Mouse (Mus musculus) thymus, postnatal 36 days (tissue): ENCODE measurements at regions not wholly inside any gene's neighbourhood (a gene's known extent, or its start where the extent isn't known, plus 50 kb on each side); places are given as distances from the start of the nearest gene placed in this dataset.

Experiments used
- DNase-seq, 2 experiments: peaks; one replicate each; pipeline ENCODE4 v3.0.0; 2022; ENCODE audit warnings: mixed read lengths in 2 of 2

GRCm38 (mm10) chr15:93698182-93698822, 102.6 kb upstream of the Prickle1 start:
- no peak for DNase-seq

GRCm38 (mm10) chr15:93690717-93691116, 95.0 kb upstream of the Prickle1 start:
- no peak for DNase-seq

GRCm38 (mm10) chr15:93690011-93690410, 94.3 kb upstream of the Prickle1 start:
- DNase-seq: no peak

GRCm38 (mm10) chr15:93686385-93686784, 90.7 kb upstream of the Prickle1 start:
- DNase-seq: no peak

- no peak for DNase-seq
Observed at GRCm38 (mm10) chr15:93681602-93682001, 85.9 kb upstream of the Prickle1 start.

GRCm38 (mm10) chr15:93675624-93676023, 79.9 kb upstream of the Prickle1 start:
- no peak for DNase-seq

GRCm38 (mm10) chr15:93673976-93674375, 78.3 kb upstream of the Prickle1 start:
- no peak for DNase-seq

- DNase-seq: no peak
Observed at GRCm38 (mm10) chr15:93663876-93664275, 68.2 kb upstream of the Prickle1 start.

- DNase-seq: no peak
Observed at GRCm38 (mm10) chr15:93662601-93663000, 66.9 kb upstream of the Prickle1 start.

- DNase-seq: no peak
Observed at GRCm38 (mm10) chr15:93661801-93662200, 66.1 kb upstream of the Prickle1 start.

- no peak for DNase-seq
Observed at GRCm38 (mm10) chr15:93660952-93661648, 65.4 kb upstream of the Prickle1 start.

GRCm38 (mm10) chr15:93657171-93657570, 61.5 kb upstream of the Prickle1 start:
- no peak for DNase-seq

GRCm38 (mm10) chr15:93656713-93657112, 61.0 kb upstream of the Prickle1 start:
- no peak for DNase-seq

GRCm38 (mm10) chr15:93655743-93656142, 60.1 kb upstream of the Prickle1 start:
- DNase-seq: no peak

GRCm38 (mm10) chr15:93655243-93655642, 59.6 kb upstream of the Prickle1 start:
- no peak for DNase-seq

GRCm38 (mm10) chr15:93653378-93653777, 57.7 kb upstream of the Prickle1 start:
- no peak for DNase-seq

GRCm38 (mm10) chr15:93650981-93651757, 55.5 kb upstream of the Prickle1 start:
- DNase-seq: no peak

GRCm38 (mm10) chr15:93650009-93650522, 54.4 kb upstream of the Prickle1 start:
- DNase-seq: no peak

- DNase-seq: no peak
Observed at GRCm38 (mm10) chr15:93648646-93649045, 53.0 kb upstream of the Prickle1 start.

- DNase-seq: no peak
Observed at GRCm38 (mm10) chr15:93646820-93647219, 51.1 kb upstream of the Prickle1 start.

GRCm38 (mm10) chr15:93645950-93646349, 50.3 kb upstream of the Prickle1 start:
- no peak for DNase-seq
